ENCODE assay signal across 11 mouse cellular contexts in the genomic region with DNA sequence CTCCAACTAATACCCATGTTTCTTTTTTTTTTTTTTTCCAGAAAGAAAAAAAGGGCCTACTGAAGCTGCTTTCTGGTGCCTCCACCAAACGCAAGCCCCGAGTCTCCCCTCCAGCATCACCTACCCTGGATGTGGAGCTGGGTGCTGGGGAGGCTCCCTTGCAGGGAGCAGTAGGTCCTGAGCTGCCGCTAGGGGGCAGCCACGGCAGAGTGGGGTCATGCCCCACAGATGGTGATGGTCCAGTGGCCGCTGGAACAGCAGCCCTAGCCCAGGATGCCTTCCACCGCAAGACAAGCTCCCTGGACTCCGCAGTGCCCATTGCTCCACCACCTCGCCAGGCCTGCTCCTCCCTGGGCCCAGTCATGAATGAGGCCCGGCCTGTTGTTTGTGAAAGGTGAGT.
DNase-seq lines count a peak whose midpoint lies in the region; ATAC-seq and TF ChIP-seq lines count a peak whose summit lies in the region.
"Had no signal": no experiment of that assay in that cellular context is flagged by ENCODE, and none has a peak within 500 bp of the region (broad histone marks: within the 10 kb centered on the region; RNA-seq: fewer than 3 reads in every experiment).

No protein-coding gene starts in this region.

- 87% methylated on average over 9 of the region's 9 CpGs for WGBS in forebrain, postnatal 0 days
- 77% methylated on average over 9 of the region's 9 CpGs for WGBS in forebrain, embryonic 11.5 days
- WGBS in lung, embryonic 14.5 days, result 72% methylated on average over 9 of the region's 9 CpGs
- WGBS in liver, adult 2 months, result 87% methylated on average over 9 of the region's 9 CpGs

- peak; percentile 38 for TF ChIP-seq CTCF in forebrain, postnatal 0 days (IDR thresholded peaks at IDR 0.05; ENCODE audit: low read depth)
- peak; percentile 58 for TF ChIP-seq CTCF in lung, embryonic 14.5 days (IDR thresholded peaks at IDR 0.05; ENCODE audit: low read depth)
- peak; percentile 67 for TF ChIP-seq CTCF in liver, adult 2 months (IDR thresholded peaks at IDR 0.05; ENCODE audit: low read depth, low read length)

- H3K27me3 ChIP-seq in forebrain, postnatal 0 days (ENCODE audit: insufficient read depth, low read length), result no peaks in the 10 kb centered on the region
- H3K27me3 ChIP-seq in forebrain, embryonic 11.5 days (ENCODE audit: control insufficient read depth, insufficient read depth, low read length), result no peaks in the 10 kb centered on the region
- H3K27me3 ChIP-seq in lung, embryonic 14.5 days (ENCODE audit: insufficient read depth, low read length), result no peaks in the 10 kb centered on the region
- H3K27me3 ChIP-seq in liver, adult 2 months (ENCODE audit: control insufficient read depth, insufficient read depth, low read length), result no peaks in the 10 kb centered on the region

- ATAC-seq in forebrain, postnatal 0 days, result no peak
- ATAC-seq in forebrain, embryonic 11.5 days (replicated peaks; ENCODE audit: low FRiP score), result no peak
- no peak for ATAC-seq in lung, embryonic 14.5 days (ENCODE audit: insufficient read depth)
- no peak for ATAC-seq in frontal cortex, adult (ENCODE audit: low TSS enrichment)

- no peak overlapping the region for H3K9ac ChIP-seq in forebrain, postnatal 0 days
- H3K9ac ChIP-seq in forebrain, embryonic 11.5 days (ENCODE audit: low read length), result no peak overlapping the region
- H3K9ac ChIP-seq in lung, embryonic 14.5 days, result no peak overlapping the region
- no peak overlapping the region for H3K9ac ChIP-seq in liver, adult 2 months (ENCODE audit: low read depth, low read length)

- TF ChIP-seq POLR2A in liver, adult 2 months (IDR thresholded peaks at IDR 0.05; ENCODE audit: extremely low read depth, insufficient read depth, low read length), result no peak

- no peaks in the 10 kb centered on the region for H3K79me2 ChIP-seq in liver, adult 2 months (ENCODE audit: control insufficient read depth, insufficient read depth, low read length)

- peaks cover 12% of the 10 kb centered on the region; the same call in 1 of the 2 replicates for H3K4me1 ChIP-seq in forebrain, postnatal 0 days (ENCODE audit: insufficient read depth)
- peaks cover 20% of the 10 kb centered on the region for H3K4me1 ChIP-seq in forebrain, embryonic 11.5 days (replicated peaks; ENCODE audit: control insufficient read depth, insufficient read depth, low read length)
- H3K4me1 ChIP-seq in lung, embryonic 14.5 days (ENCODE audit: insufficient read depth), result 0 out of 2 replicates have a peak, but pooled peaks cover 4% of the 10 kb centered on the region
- H3K4me1 ChIP-seq in liver, adult 2 months (ENCODE audit: control insufficient read depth, insufficient read depth, low read length), result no peaks in the 10 kb centered on the region

- H3K4me3 ChIP-seq in forebrain, postnatal 0 days (ENCODE audit: low read depth, low read length), result no peak overlapping the region
- H3K4me3 ChIP-seq in forebrain, embryonic 11.5 days (ENCODE audit: low read depth, low read length), result no peak overlapping the region
- no peak overlapping the region for H3K4me3 ChIP-seq in lung, embryonic 14.5 days (ENCODE audit: low read depth, low read length)
- no peak overlapping the region for H3K4me3 ChIP-seq in liver, adult 2 months (ENCODE audit: insufficient read depth, low read depth, low read length)

- peaks cover 4% of the 10 kb centered on the region; the same call in 1 of the 2 replicates for H3K36me3 ChIP-seq in forebrain, postnatal 0 days (ENCODE audit: insufficient read depth)
- peaks cover 2% of the 10 kb centered on the region; the same call in 1 of the 2 replicates for H3K36me3 ChIP-seq in forebrain, embryonic 11.5 days (ENCODE audit: control insufficient read depth, insufficient read depth, low read length)
- peaks cover 26% of the 10 kb centered on the region for H3K36me3 ChIP-seq in lung, embryonic 14.5 days (ENCODE audit: insufficient read depth)
- peaks cover 4% of the 10 kb centered on the region; the same call in 1 of the 2 replicates for H3K36me3 ChIP-seq in liver, adult 2 months (ENCODE audit: control insufficient read depth, insufficient read depth, low read length)

- no peak for DNase-seq in forebrain, postnatal 0 days
- DNase-seq in forebrain, embryonic 11.5 days (ENCODE audit: low spot score), result no peak
- DNase-seq in lung, embryonic 14.5 days, result no peak
- no peak for DNase-seq in lung, postnatal 36 days
- peak; percentile 34 for DNase-seq in ES-CJ7 (ENCODE audit: low read depth, low spot score)
- no peak for DNase-seq in liver, adult 2 months (ENCODE audit: extremely low read depth, low read depth, low spot score)
- DNase-seq in embryo, embryonic 10 days (ENCODE audit: low spot score), result no peak
- DNase-seq: embryo, embryonic 11 days; kidney, adult 9 months had no signal

- no peaks in the 10 kb centered on the region for H3K9me3 ChIP-seq in forebrain, postnatal 0 days (ENCODE audit: low read length)
- no peaks in the 10 kb centered on the region for H3K9me3 ChIP-seq in forebrain, embryonic 11.5 days (ENCODE audit: control insufficient read depth, low read length)
- H3K9me3 ChIP-seq in lung, embryonic 14.5 days (ENCODE audit: low read depth, low read length), result no peaks in the 10 kb centered on the region

- no peak overlapping the region for H3K4me2 ChIP-seq in forebrain, postnatal 0 days (ENCODE audit: low read depth)
- no peak overlapping the region for H3K4me2 ChIP-seq in forebrain, embryonic 11.5 days (ENCODE audit: low read depth, low read length, severe bottlenecking)
- no peak overlapping the region for H3K4me2 ChIP-seq in lung, embryonic 14.5 days
- H3K4me2 ChIP-seq: heart, embryonic 11.5 days had no signal

- no peak overlapping the region for H3K27ac ChIP-seq in forebrain, postnatal 0 days (ENCODE audit: low read depth, low read length)
- H3K27ac ChIP-seq in forebrain, embryonic 11.5 days (ENCODE audit: low read depth, low read length), result no peak overlapping the region
- H3K27ac ChIP-seq in lung, embryonic 14.5 days (ENCODE audit: low read depth), result no peak overlapping the region
- H3K27ac ChIP-seq in liver, adult 2 months (replicated peaks; ENCODE audit: insufficient read depth, low read depth, low read length), result no peak overlapping the region
